Mouse (Mus musculus): ENCODE data around the gene Inpp5k.

DNA sequence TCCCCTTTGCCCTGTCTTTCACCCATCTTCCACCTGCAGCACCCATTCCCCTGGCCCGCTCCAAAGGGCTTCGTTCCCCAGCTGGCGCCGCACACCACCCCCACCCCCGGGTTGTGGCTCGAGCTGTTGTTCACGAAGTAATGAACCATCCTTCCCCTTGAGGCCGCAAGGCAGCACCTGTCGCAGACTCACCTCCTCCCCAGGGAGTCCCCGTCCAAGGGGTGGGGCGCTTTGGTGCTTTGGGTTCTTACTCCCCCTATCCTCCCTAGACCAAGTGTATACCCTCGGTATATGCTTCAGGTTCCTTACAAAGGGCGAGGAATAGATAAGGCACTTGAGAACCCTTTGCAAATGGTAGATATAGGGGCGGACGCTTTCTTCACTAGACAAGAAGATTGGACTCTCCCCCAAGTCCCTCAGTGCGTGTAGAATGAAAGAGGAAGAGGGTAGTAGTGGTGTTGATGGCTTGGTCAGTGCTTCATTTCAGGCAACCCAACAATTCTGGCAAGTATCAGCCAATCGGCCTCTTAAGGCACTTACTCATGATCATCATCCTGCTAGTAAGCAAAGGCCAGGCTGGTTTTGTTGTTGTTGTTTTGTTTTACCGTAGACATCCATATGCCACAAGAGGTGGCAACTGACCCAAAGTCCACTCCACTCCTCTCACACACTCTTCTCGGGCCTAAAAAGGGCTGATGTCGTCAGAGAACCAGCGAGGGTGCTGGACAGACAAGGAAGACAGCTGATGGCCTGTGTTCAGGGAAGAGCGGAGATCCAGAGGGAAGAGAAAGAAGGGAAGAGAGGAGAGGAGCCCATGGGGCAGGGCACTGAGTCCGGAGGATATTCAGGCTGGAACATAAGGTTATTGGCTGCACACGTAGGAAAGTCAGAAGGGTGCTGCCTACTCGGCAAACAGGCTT lies 23.9 kb downstream of the Inpp5k start:
- TF ChIP-seq CTCF (IDR thresholded peaks at IDR 0.05; ENCODE audit: extremely low read depth, insufficient read depth, low read length) (no peak), POLR2A (IDR thresholded peaks at IDR 0.05; ENCODE audit: extremely low read depth, insufficient read depth, low read length) (no peak)

Measured in cortical plate, adult 2 months (tissue).